25 mouse cellular contexts compared by ENCODE assay signal in the genomic region with DNA sequence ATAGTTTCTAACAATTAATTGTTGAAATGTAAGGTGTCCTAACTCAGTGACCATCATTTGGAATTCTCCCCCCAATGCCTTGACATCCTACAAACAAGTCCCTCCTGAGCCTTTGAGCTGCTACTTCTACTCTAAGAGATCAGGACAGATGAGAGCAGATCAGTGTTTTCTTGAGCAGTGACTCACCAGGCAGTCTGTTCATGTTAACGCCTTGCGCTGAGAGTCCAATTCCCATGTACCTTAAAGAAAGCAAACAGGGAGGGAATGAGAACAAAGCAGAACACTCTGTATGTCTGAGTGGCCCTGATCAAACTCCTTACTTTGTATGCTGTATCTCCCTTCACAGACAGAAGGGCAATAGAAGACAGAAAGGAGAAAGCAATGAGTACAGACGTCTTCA. TPM values are rescaled to one million over a fixed set of nuclear protein-coding genes. Genes with fewer than 3 reads are reported as not detected.
DNase-seq lines count a peak whose midpoint lies in the region; ATAC-seq and TF ChIP-seq lines count a peak whose summit lies in the region.
"Had no signal": no experiment of that assay in that cellular context is flagged by ENCODE, and none has a peak within 500 bp of the region (broad histone marks: within the 10 kb centered on the region; RNA-seq: fewer than 3 reads in every experiment).

No protein-coding gene starts in this region.

- no peak overlapping the region for H3K9ac ChIP-seq in liver, embryonic 11.5 days (ENCODE audit: low read depth, low read length)
- H3K9ac ChIP-seq in neural tube, embryonic 15.5 days (replicated peaks) = no peak overlapping the region
- H3K9ac ChIP-seq in forebrain, postnatal 0 days = no peak overlapping the region
- H3K9ac ChIP-seq: forebrain, embryonic 15.5 days; heart, embryonic 13.5 days; midbrain, embryonic 13.5 days had no signal

- ATAC-seq in frontal cortex, adult (ENCODE audit: low TSS enrichment) = peak; percentile 38; the same call in 1 of the 2 replicates
- ATAC-seq in liver, embryonic 11.5 days (replicated peaks; ENCODE audit: low FRiP score) = no peak
- no peak for ATAC-seq in neural tube, embryonic 15.5 days (ENCODE audit: low FRiP score)
- ATAC-seq in forebrain, postnatal 0 days = no peak
- ATAC-seq: CD4-positive, CD25-positive, alpha-beta regulatory T cell, adult 4 months; forebrain, embryonic 15.5 days; hindbrain, embryonic 16.5 days; midbrain, embryonic 13.5 days had no signal

- no peak for TF ChIP-seq CTCF in layer of hippocampus, adult 2 months (conservative IDR thresholded peaks at IDR 0.05)
- no peak for TF ChIP-seq CTCF in forebrain, postnatal 0 days (IDR thresholded peaks at IDR 0.05; ENCODE audit: low read depth)
- TF ChIP-seq CTCF in thymus, adult 2 months (IDR thresholded peaks at IDR 0.05; ENCODE audit: borderline replicate concordance, control insufficient read depth, extremely low read depth, insufficient read depth, low read length, poor library complexity) = no peak

- peak overlapping the region; percentile 19; the same call in 1 of the 2 replicates for H3K27ac ChIP-seq in layer of hippocampus, adult 2 months
- H3K27ac ChIP-seq in liver, embryonic 11.5 days (ENCODE audit: low read depth, low read length) = peak overlapping the region; percentile 32; the same call in 1 of the 2 replicates
- H3K27ac ChIP-seq in neural tube, embryonic 15.5 days (replicated peaks) = peak overlapping the region; percentile 2; the same call in 1 of the 2 replicates
- no peak overlapping the region for H3K27ac ChIP-seq in forebrain, postnatal 0 days (ENCODE audit: low read depth, low read length)
- no peak overlapping the region for H3K27ac ChIP-seq in thymus, adult 2 months (ENCODE audit: control insufficient read depth, insufficient read depth, low read length)
- H3K27ac ChIP-seq: forebrain, embryonic 15.5 days; heart, embryonic 13.5 days; midbrain, embryonic 13.5 days had no signal

- no peak overlapping the region for H3K4me3 ChIP-seq in layer of hippocampus, adult 2 months
- no peak overlapping the region for H3K4me3 ChIP-seq in liver, embryonic 11.5 days (ENCODE audit: low read depth, low read length)
- no peak overlapping the region for H3K4me3 ChIP-seq in neural tube, embryonic 15.5 days (replicated peaks)
- H3K4me3 ChIP-seq in forebrain, postnatal 0 days (ENCODE audit: low read depth, low read length) = no peak overlapping the region
- H3K4me3 ChIP-seq in thymus, adult 2 months (ENCODE audit: control insufficient read depth, insufficient read depth, low read length) = no peak overlapping the region
- H3K4me3 ChIP-seq: forebrain, embryonic 15.5 days; heart, embryonic 13.5 days; midbrain, embryonic 13.5 days had no signal

- no peaks in the 10 kb centered on the region for H3K9me3 ChIP-seq in liver, embryonic 11.5 days (ENCODE audit: control insufficient read depth, low read length)
- H3K9me3 ChIP-seq in neural tube, embryonic 15.5 days (replicated peaks) = no peaks in the 10 kb centered on the region
- no peaks in the 10 kb centered on the region for H3K9me3 ChIP-seq in forebrain, postnatal 0 days (ENCODE audit: low read length)
- H3K9me3 ChIP-seq: forebrain, embryonic 15.5 days; heart, embryonic 13.5 days; midbrain, embryonic 13.5 days had no signal

- H3K36me3 ChIP-seq in liver, embryonic 11.5 days (ENCODE audit: control insufficient read depth, insufficient read depth, low read length) = peaks cover 3% of the 10 kb centered on the region; the same call in 1 of the 2 replicates
- H3K36me3 ChIP-seq in neural tube, embryonic 15.5 days = peaks cover 14% of the 10 kb centered on the region
- H3K36me3 ChIP-seq in forebrain, postnatal 0 days (ENCODE audit: insufficient read depth) = no peaks in the 10 kb centered on the region; the same call in 1 of the 2 replicates
- peaks cover 9% of the 10 kb centered on the region; the same call in 1 of the 2 replicates for H3K36me3 ChIP-seq in thymus, adult 2 months (ENCODE audit: control insufficient read depth, insufficient read depth, low read length)

- no peak for TF ChIP-seq POLR2A in thymus, adult 2 months (IDR thresholded peaks at IDR 0.05; ENCODE audit: control insufficient read depth, extremely low read depth, insufficient read depth, low read length, poor library complexity)

- WGBS in liver, embryonic 11.5 days = 92% methylated on average over 3 of the region's 3 CpGs
- 54% methylated on average over 3 of the region's 3 CpGs for WGBS in neural tube, embryonic 15.5 days
- 76% methylated on average over 3 of the region's 3 CpGs for WGBS in forebrain, postnatal 0 days
- WGBS in thymus, adult 2 months = 93% methylated on average over 3 of the region's 3 CpGs

- no peaks in the 10 kb centered on the region for H3K27me3 ChIP-seq in liver, embryonic 11.5 days (replicated peaks; ENCODE audit: control insufficient read depth, insufficient read depth, low read length)
- H3K27me3 ChIP-seq in neural tube, embryonic 15.5 days (replicated peaks) = no peaks in the 10 kb centered on the region
- H3K27me3 ChIP-seq in forebrain, postnatal 0 days (ENCODE audit: insufficient read depth, low read length) = no peaks in the 10 kb centered on the region
- no peaks in the 10 kb centered on the region for H3K27me3 ChIP-seq in thymus, adult 2 months (ENCODE audit: control insufficient read depth, insufficient read depth, low read length)
- H3K27me3 ChIP-seq: forebrain, embryonic 15.5 days; midbrain, embryonic 13.5 days had no signal

- peaks cover 18% of the 10 kb centered on the region for H3K4me1 ChIP-seq in liver, embryonic 11.5 days (replicated peaks; ENCODE audit: control insufficient read depth, insufficient read depth, low read length)
- H3K4me1 ChIP-seq in neural tube, embryonic 15.5 days = peaks cover 17% of the 10 kb centered on the region
- H3K4me1 ChIP-seq in forebrain, postnatal 0 days (ENCODE audit: insufficient read depth) = no peaks in the 10 kb centered on the region
- peaks cover 5% of the 10 kb centered on the region for H3K4me1 ChIP-seq in thymus, adult 2 months (replicated peaks; ENCODE audit: control insufficient read depth, insufficient read depth, low read length)
- H3K4me1 ChIP-seq: forebrain, embryonic 15.5 days had no signal

- DNase-seq in frontal cortex, adult 2 months (ENCODE audit: extremely low spot score in 1 of 2, low spot score in 1 of 2) = no peak
- DNase-seq in layer of hippocampus, adult 2 months (ENCODE audit: low spot score in 2 of 2) = no peak
- DNase-seq in layer of hippocampus, adult 11-12 months (ENCODE audit: low spot score) = no peak
- DNase-seq in liver, embryonic 11.5 days (ENCODE audit: low spot score) = no peak
- no peak for DNase-seq in forebrain, postnatal 0 days
- no peak for DNase-seq in thymus, adult 2 months
- DNase-seq: cerebellum, adult 9-10 months; lung, postnatal 10 days; right cerebral cortex, postnatal 25 days had no signal

- H3K4me2 ChIP-seq in liver, embryonic 11.5 days = no peak overlapping the region
- no peak overlapping the region for H3K4me2 ChIP-seq in neural tube, embryonic 15.5 days
- H3K4me2 ChIP-seq in forebrain, postnatal 0 days (ENCODE audit: low read depth) = no peak overlapping the region
- H3K4me2 ChIP-seq: forebrain, embryonic 15.5 days; heart, embryonic 13.5 days; midbrain, embryonic 13.5 days had no signal

RNA-seq across cellular contexts. Expression of a gene that starts 21.8 kb away (rescaled TPM):
- 24.2 and 28.5 TPM in 2 replicates for polyA plus RNA-seq in frontal cortex, adult 2 months (2012; rRNA removed)
- total RNA-seq in layer of hippocampus, adult 2 months (2021) = 10 to 100 TPM; 25.1 to 27.3 TPM
- 20.2 and 22.0 TPM in 2 replicates for polyA plus RNA-seq in liver, embryonic 11.5 days (2014; fragmentation: Nextera tagmentation; extraction: Ambion mirVana)
- polyA plus RNA-seq in neural tube, embryonic 15.5 days (2015; fragmentation: Nextera tagmentation; extraction: Ambion mirVana) = 9.9 and 10.4 TPM in 2 replicates
- total RNA-seq in forebrain, postnatal 0 days (2014; rRNA removed) = 9.8 and 13.6 TPM in 2 replicates
- polyA plus RNA-seq in forebrain, postnatal 0 days (2015; fragmentation: Nextera tagmentation; extraction: Ambion mirVana) = 3.5 and 4.5 TPM in 2 replicates
- 47.1 and 53.0 TPM in 2 replicates for polyA plus RNA-seq in thymus, adult 2 months (2012; rRNA removed)

RNA-seq across cellular contexts. Expression of a gene that starts 22.2 kb away (rescaled TPM):
- polyA plus RNA-seq in frontal cortex, adult 2 months (2012; rRNA removed) = 0.17 TPM in 1 of 2 replicates, not detected in the other
- under 1 TPM; 0.22 to 0.28 TPM for total RNA-seq in layer of hippocampus, adult 2 months (2021)
- polyA plus RNA-seq in liver, embryonic 11.5 days (2014; fragmentation: Nextera tagmentation; extraction: Ambion mirVana) = 0.12 TPM in 1 of 2 replicates, not detected in the other
- polyA plus RNA-seq in neural tube, embryonic 15.5 days (2015; fragmentation: Nextera tagmentation; extraction: Ambion mirVana) = 0.28 and 0.47 TPM in 2 replicates
- total RNA-seq in forebrain, postnatal 0 days (2014; rRNA removed) = 0.67 and 1.2 TPM in 2 replicates
- polyA plus RNA-seq in forebrain, postnatal 0 days (2015; fragmentation: Nextera tagmentation; extraction: Ambion mirVana) = 0.92 and 1.1 TPM in 2 replicates
- polyA plus RNA-seq in thymus, adult 2 months (2012; rRNA removed) = 0.05 TPM in 2 replicates
- total RNA-seq: adrenal gland, adult 18-20 months; common myeloid progenitor, adult 5-6 weeks; gastrocnemius, adult 18-20 months; granulocyte monocyte progenitor cell, adult 5-6 weeks; heart, postnatal 25 days; left cerebral cortex, postnatal 10 days; megakaryocyte, adult 5-6 weeks; MEL had no signal
- polyA plus RNA-seq: large intestine, adult 2 months had no signal

RNA-seq across cellular contexts. Expression of a gene that starts 46.9 kb away (rescaled TPM):
- polyA plus RNA-seq in frontal cortex, adult 2 months (2012; rRNA removed) = 18.1 and 21.5 TPM in 2 replicates
- 10 to 100 TPM; 18.2 to 22.8 TPM for total RNA-seq in layer of hippocampus, adult 2 months (2021)
- 9.0 and 10.7 TPM in 2 replicates for polyA plus RNA-seq in liver, embryonic 11.5 days (2014; fragmentation: Nextera tagmentation; extraction: Ambion mirVana)
- polyA plus RNA-seq in neural tube, embryonic 15.5 days (2015; fragmentation: Nextera tagmentation; extraction: Ambion mirVana) = 60.5 and 73.8 TPM in 2 replicates
- 42.6 and 51.2 TPM in 2 replicates for total RNA-seq in forebrain, postnatal 0 days (2014; rRNA removed)
- polyA plus RNA-seq in forebrain, postnatal 0 days (2015; fragmentation: Nextera tagmentation; extraction: Ambion mirVana) = 58.4 and 71.2 TPM in 2 replicates
- polyA plus RNA-seq in thymus, adult 2 months (2012; rRNA removed) = 7.3 and 8.5 TPM in 2 replicates

RNA-seq across cellular contexts. Expression of a gene that starts 47.7 kb away (rescaled TPM):
- polyA plus RNA-seq in frontal cortex, adult 2 months (2012; rRNA removed) = 31.5 and 32.3 TPM in 2 replicates
- total RNA-seq in layer of hippocampus, adult 2 months (2021) = 10 to 100 TPM; 14.6 to 16.0 TPM
- polyA plus RNA-seq in liver, embryonic 11.5 days (2014; fragmentation: Nextera tagmentation; extraction: Ambion mirVana) = 37.0 and 37.5 TPM in 2 replicates
- 47.5 and 49.3 TPM in 2 replicates for polyA plus RNA-seq in neural tube, embryonic 15.5 days (2015; fragmentation: Nextera tagmentation; extraction: Ambion mirVana)
- 42.4 and 44.7 TPM in 2 replicates for total RNA-seq in forebrain, postnatal 0 days (2014; rRNA removed)
- polyA plus RNA-seq in forebrain, postnatal 0 days (2015; fragmentation: Nextera tagmentation; extraction: Ambion mirVana) = 39.0 and 42.8 TPM in 2 replicates
- polyA plus RNA-seq in thymus, adult 2 months (2012; rRNA removed) = 53.2 TPM in 2 replicates

RNA-seq across cellular contexts. Expression of a gene that starts 49.6 kb away (rescaled TPM):
- 47.0 and 47.1 TPM in 2 replicates for polyA plus RNA-seq in frontal cortex, adult 2 months (2012; rRNA removed)
- total RNA-seq in layer of hippocampus, adult 2 months (2021) = 10 to 100 TPM; 37.2 to 38.9 TPM
- polyA plus RNA-seq in liver, embryonic 11.5 days (2014; fragmentation: Nextera tagmentation; extraction: Ambion mirVana) = 62.0 and 66.5 TPM in 2 replicates
- polyA plus RNA-seq in neural tube, embryonic 15.5 days (2015; fragmentation: Nextera tagmentation; extraction: Ambion mirVana) = 55.8 and 58.3 TPM in 2 replicates
- 60.4 and 81.9 TPM in 2 replicates for total RNA-seq in forebrain, postnatal 0 days (2014; rRNA removed)
- 48.6 and 57.2 TPM in 2 replicates for polyA plus RNA-seq in forebrain, postnatal 0 days (2015; fragmentation: Nextera tagmentation; extraction: Ambion mirVana)
- polyA plus RNA-seq in thymus, adult 2 months (2012; rRNA removed) = 75.3 and 84.9 TPM in 2 replicates

Comparison
In these comparisons a context has a peak if more than half of its experiments do, and no peak if none do; other contexts are left out.
1. H3K27ac ChIP-seq: peak in layer of hippocampus, adult 2 months (single experiment), liver, embryonic 11.5 days (single experiment) and neural tube, embryonic 15.5 days (single experiment); none in forebrain, postnatal 0 days (single experiment) and thymus, adult 2 months (single experiment).